Mouse (Mus musculus): ENCODE data around the gene Utp4.

DNA sequence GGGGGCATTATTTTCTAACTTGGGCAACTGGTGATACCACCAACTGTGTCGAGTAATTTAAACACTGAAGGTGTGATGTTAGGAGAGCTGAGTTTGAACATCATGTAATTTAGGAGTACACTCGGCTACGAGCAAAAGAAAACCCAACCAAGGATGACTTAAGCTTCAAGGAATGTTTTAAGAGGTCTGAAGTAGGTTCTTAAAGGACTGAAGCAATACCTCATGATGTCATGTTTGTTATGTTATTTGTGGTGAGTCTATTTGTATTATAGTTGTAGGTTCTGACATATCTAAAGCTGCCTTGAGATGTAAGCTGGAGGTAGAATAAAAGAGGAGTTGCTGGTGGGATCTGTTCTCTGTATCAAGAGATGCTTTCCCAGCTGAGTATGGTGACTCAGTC, 76.5 kb downstream of the Utp4 start:
- TF ChIP-seq POLR2A (IDR thresholded peaks at IDR 0.05; ENCODE audit: extremely low read depth, insufficient read depth, low read length) (no peak), CTCF (IDR thresholded peaks at IDR 0.05; ENCODE audit: low read depth, low read length) (no peak)

All from liver, adult 2 months (tissue).